Mouse (Mus musculus) layer of hippocampus, adult 11-12 months (tissue): Measurements from ENCODE around the gene Mrpl45.
"Not testable (repeated sequence)": the region's sequence is repeated elsewhere in the genome, so short reads cannot be mapped to it uniquely, and the experiment has no call there.

Experiments
- DNase-seq: peaks from one replicate; pipeline ENCODE4 v3.0.0; 2022; ENCODE audit warnings: low spot score

The Mrpl45 gene

GRCm38 (mm10) chr11:97315504-97316503, at the start of gene Mrpl45:
Gene Mrpl45, plus strand, starts transcription at chr11:97315716.
- DNase-seq: peak; percentile 99

- not testable (repeated sequence) for DNase-seq
These were observed 49.0 kb upstream of the Mrpl45 start for GRCm38 (mm10) chr11:97266544-97266943.

- DNase-seq: not testable (repeated sequence)
These were observed 45.5 kb upstream of the Mrpl45 start for GRCm38 (mm10) chr11:97270004-97270403.

GRCm38 (mm10) chr11:97272835-97273234, 42.7 kb upstream of the Mrpl45 start:
- no peak for DNase-seq

GRCm38 (mm10) chr11:97273613-97274012, 41.9 kb upstream of the Mrpl45 start:
- no peak for DNase-seq

- DNase-seq: not testable (repeated sequence)
These were observed 40.6 kb upstream of the Mrpl45 start for GRCm38 (mm10) chr11:97274947-97275346.

- no peak for DNase-seq
These were observed 40.2 kb upstream of the Mrpl45 start for GRCm38 (mm10) chr11:97275349-97275748.

- DNase-seq: no peak
These were observed 39.5 kb upstream of the Mrpl45 start for GRCm38 (mm10) chr11:97276019-97276418.

GRCm38 (mm10) chr11:97277166-97277565, 38.4 kb upstream of the Mrpl45 start:
- DNase-seq: no peak

GRCm38 (mm10) chr11:97278456-97278855, 37.1 kb upstream of the Mrpl45 start:
- no peak for DNase-seq

- DNase-seq: no peak
These were observed 36.5 kb upstream of the Mrpl45 start for GRCm38 (mm10) chr11:97279040-97279404.

- peak; percentile 37 for DNase-seq
These were observed 35.9 kb upstream of the Mrpl45 start for GRCm38 (mm10) chr11:97279405-97280215.

- peak; percentile 60 for DNase-seq
These were observed 35.2 kb upstream of the Mrpl45 start, which contains the start of gene Npepps for GRCm38 (mm10) chr11:97280216-97280861. Gene Npepps, minus strand, starts transcription at chr11:97280638.

GRCm38 (mm10) chr11:97282179-97282578, 33.3 kb upstream of the Mrpl45 start:
- no peak for DNase-seq

GRCm38 (mm10) chr11:97284854-97285253, 30.7 kb upstream of the Mrpl45 start:
- DNase-seq: no peak

- DNase-seq: no peak
These were observed 29.4 kb upstream of the Mrpl45 start for GRCm38 (mm10) chr11:97285852-97286775.

- no peak for DNase-seq
These were observed 28.5 kb upstream of the Mrpl45 start for GRCm38 (mm10) chr11:97286973-97287372.

GRCm38 (mm10) chr11:97287643-97288042, 27.9 kb upstream of the Mrpl45 start:
- no peak for DNase-seq

- DNase-seq: peak; percentile 67
These were observed 26.0 kb upstream of the Mrpl45 start for GRCm38 (mm10) chr11:97289276-97290230.

GRCm38 (mm10) chr11:97292731-97293130, 22.8 kb upstream of the Mrpl45 start:
- DNase-seq: no peak
